Mouse (Mus musculus) heart, postnatal 14 days (tissue): ENCODE measurements around the gene Setd7. TPM values are rescaled to one million over a fixed set of nuclear protein-coding genes. Genes with fewer than 3 reads are reported as not detected.
"Not testable (repeated sequence)": the region's sequence is repeated elsewhere in the genome, so short reads cannot be mapped to it uniquely, and the experiment has no call there.

Experiments
- DNase-seq, 2 experiments: peaks; one replicate each; pipeline ENCODE4 v3.0.0; 2021 to 2022
- intact Hi-C: fragments of 180-260 bp; cut with DNase I; formaldehyde crosslinking; loops from one replicate; pipeline ENCODE4 v1.15.1; 2025
- long read RNA-seq, 2 experiments: library from polyadenylated mRNA; stranded (forward); transcript quantifications; one replicate each; pipeline ENCODE4 v2.0.0; 2021
- total RNA-seq, 2 experiments: library from RNA; stranded (reverse); gene quantifications; 2 replicates each; pipeline ENCODE4 v1.2.3; 2021

Gene Setd7
- total RNA-seq: 10 to 100 TPM; 56.2 to 56.7 TPM
- long read RNA-seq, experiment 1, partial matches to known transcripts: 0 of 15 reads
- long read RNA-seq, experiment 1, other reads (novel, unspliced or antisense): 15 of 15 reads
- long read RNA-seq, experiment 2, full-length matches to known transcripts: 1 of 11 reads
- long read RNA-seq, experiment 2, partial matches to known transcripts: 0 of 11 reads
- long read RNA-seq, experiment 2, other reads (novel, unspliced or antisense): 10 of 11 reads

GRCm38 (mm10) chr3:51560511-51561108 is at the start of gene Setd7:
Gene Setd7 (minus strand): TSS chr3:51560879.
- intact Hi-C loops: no loop called here
- peak; percentile 81 to 86 for DNase-seq

GRCm38 (mm10) chr3:51604489-51604888 is 43.8 kb upstream of the Setd7 start:
- no peak for DNase-seq
- intact Hi-C loops: no loop called here

DNA sequence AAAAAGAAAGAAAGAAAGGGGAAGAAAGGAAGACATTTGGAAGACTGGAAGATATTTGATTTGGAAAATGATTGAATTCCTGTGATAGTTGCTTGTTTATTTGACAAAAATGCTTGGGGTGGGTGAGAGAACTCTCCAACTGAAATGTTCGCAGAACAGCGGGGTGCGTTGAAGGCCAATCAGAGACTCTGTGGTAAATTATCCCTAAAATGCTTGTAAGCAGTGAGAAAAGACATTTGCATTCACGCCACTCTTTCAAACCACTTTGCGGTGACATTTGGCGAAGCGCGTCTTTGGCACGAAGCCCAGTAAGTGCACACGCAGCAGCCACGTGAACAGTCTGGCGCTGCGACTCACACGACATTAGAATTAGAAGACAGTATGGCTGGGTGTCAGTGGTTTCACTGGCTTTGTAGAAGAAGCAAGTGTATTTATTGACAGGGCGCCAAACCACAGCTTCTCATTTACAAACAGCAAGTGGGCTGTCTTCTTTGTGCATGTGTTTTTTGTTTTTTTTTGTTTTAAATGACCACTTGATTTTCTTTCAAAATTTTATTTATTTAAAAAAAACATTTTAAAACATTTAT is 43.1 kb upstream of the Setd7 start:
- intact Hi-C loops: no loop called here
- no peak for DNase-seq

DNA sequence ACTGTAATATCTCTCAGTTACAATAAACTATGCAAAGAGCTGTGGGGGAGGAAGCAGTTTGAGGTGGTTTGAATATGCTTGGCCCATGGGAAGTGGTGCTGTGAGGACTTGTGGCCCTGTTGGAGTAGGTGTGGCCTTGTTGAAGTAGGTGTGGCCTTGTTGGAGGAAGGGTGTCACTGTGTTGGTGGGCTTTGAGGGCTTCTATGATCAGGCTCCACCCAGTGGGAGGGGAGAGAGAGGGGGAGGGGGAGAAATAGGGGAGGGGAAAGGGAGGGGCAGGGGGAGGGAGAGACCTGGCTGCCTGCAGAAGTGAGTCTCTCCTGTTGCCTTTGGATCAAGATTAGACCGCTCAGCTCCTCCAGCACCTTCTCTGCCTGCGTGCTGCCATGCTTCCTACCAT is 40.8 kb upstream of the Setd7 start:
- no peak for DNase-seq
- intact Hi-C loops: no loop called here

- no peak for DNase-seq
- intact Hi-C loops: no loop called here
Measured at GRCm38 (mm10) chr3:51600728-51601127, 40.0 kb upstream of the Setd7 start.

- intact Hi-C loops: no loop called here
- DNase-seq: no peak
Measured at GRCm38 (mm10) chr3:51599057-51599630, 38.5 kb upstream of the Setd7 start.

- DNase-seq: peak; percentile 23 to 50
- intact Hi-C loops: no loop called here
Measured at GRCm38 (mm10) chr3:51596538-51596937, 35.9 kb upstream of the Setd7 start.

- intact Hi-C loops: no loop called here
- DNase-seq: no peak
Measured at GRCm38 (mm10) chr3:51593506-51593905, 32.8 kb upstream of the Setd7 start.

DNA sequence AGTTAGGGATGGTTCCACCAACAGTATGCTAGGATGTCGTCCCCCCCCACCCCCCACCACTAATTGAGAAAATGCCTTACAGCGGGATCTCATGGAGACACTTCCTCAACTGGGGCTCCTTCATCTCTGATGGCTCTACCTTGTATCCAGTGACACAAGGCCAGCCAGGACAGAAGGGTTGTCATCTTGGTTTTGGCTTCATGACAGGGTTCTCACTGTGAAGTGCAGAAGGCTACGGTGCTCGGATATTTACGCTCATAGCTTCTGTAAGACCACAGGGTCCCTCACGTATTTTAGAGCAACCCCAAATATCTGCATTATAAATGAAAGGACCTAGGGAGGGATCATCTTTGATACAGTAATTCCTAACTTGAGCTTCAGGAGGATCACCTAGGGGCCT is 30.9 kb upstream of the Setd7 start:
- DNase-seq: no peak
- intact Hi-C loops: no loop called here

GRCm38 (mm10) chr3:51590207-51590892 is 29.7 kb upstream of the Setd7 start:
- intact Hi-C loops: no loop called here
- no peak for DNase-seq

DNA sequence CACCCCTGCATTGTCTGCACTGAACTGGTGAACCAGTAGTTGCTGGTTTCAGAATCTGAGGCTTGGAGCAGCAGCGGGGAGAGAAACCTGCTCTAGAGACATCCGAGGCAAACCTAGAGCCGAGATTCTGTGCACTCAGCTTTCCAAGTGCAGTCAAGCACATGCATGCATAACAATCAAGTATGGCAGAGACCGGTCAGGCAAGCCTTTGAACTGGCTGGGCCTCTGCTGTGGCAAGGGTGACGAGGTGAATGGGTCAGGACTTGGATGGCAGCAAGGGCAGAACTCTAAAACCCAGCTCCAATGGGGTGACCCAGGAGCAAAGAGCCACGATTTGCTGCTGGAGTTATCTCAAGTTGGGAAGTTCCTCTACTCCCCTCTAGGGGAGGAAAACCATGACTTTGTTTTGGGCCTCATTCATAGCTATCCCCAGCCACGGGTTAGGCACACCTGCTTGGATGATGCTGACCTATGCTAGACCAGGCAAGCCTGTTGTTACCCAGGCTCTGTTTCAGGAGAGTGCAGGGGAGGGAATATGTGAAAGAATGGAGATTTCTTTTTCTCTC is 27.1 kb upstream of the Setd7 start:
- intact Hi-C loops: no loop called here
- DNase-seq: no peak

DNA sequence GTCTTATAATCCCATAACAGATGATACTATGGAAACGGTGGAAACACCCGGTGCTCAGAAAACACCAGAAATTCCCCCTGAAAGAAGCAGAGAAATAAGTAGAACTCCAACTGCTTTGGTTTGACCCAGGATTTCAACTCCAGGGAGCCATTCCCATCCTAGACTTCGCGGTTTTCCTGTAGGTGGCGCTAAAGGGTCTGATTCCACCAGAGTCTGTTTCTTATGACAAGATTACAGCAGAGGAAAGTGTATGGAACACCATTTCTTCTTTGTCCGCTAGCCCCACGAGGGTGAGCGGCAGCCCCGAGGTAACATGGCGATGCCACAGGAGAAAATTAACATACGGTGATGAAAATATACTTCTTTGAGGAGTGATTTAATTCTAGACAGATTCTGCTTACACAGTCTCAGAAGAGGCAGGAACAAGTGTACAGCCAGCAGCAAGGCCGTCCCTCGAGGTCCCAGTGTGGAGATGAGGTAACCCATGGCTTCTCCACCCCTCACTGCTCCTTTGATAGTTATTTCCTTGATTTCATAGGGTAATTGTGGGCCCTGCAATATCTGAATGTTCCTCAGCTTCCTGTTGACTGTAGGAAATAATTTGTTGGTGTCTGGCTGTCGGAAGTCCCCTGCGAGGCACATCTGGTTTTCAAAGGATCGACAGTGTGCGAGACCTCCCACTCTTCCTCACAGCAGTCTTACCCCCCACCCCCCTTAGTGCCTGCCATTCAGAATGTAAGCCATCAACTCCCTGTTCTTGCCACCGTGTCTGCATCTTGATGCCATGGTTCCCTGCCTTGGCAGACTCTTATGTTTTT is 23.1 kb upstream of the Setd7 start:
- DNase-seq: peak; percentile 81 to 89
- intact Hi-C loops: loop anchor here (1.0 to 5.0 kb wide), 3 partner anchors 65 to 659 kb away; no protein-coding TSS in a partner anchor

DNA sequence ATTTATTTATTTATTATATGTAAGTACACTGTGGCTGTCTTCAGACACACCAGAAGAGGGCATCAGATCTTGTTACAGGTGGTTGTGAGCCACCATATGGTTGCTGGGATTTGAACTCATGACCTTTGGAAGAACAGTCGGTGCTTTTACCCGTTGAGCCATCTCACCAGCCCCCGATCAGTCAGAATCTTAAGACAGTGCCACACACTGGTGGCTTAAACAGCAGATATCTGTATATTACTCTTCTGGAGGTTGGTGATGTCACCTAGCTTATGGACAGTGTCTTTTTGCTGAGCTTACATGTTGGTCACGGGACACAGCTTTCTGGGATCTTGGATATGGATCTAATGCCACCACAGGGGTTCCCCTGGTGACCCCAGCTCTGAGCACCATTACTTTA is 18.6 kb upstream of the Setd7 start:
- DNase-seq, intact Hi-C loops: not testable (repeated sequence)

DNA sequence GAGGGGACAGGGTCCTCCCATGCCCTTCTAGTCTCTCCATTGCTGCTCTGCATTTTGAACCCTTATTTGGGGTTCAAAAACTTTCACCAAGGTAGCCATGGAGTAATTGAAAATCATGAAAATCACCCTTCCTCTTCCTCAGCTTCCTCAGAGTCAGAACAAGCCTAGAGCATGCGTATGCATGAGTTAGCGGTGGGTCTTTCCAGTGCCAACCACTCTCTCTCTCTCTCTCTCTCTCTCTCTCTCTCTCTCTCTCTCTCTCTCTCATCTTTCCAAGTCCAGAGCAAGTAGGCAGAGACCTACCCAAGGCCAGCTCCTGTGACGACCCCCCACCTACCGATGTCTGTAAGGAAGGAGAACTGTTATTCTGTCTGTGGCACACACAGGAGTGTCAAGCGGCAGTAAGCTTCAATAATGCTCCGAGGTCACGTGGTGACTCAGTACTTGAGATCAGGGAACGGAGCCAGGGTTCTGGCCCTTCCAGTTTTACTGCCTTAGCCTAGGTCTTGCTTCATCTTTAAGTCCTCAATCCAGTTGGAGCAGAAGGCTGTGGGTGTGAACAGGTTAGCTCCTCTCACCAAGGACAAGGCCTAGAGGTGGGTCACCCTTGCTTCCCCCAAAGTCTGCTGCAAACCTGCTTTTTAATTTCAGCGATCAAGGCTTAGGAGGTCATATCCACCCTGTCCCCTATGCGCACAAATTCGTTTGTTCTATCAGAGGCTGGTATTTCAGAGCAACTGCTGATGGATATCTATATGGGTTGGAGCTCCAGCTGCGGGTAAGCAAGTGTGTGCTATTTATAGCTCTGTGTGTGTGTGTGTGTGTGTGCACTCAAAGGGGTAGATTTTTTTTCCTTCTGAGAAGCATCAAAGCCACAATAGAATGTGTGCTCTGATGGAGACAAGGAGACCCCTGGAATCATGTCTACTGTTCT is 17.4 kb upstream of the Setd7 start:
- peak; percentile 39 to 66 for DNase-seq
- intact Hi-C loops: no loop called here

DNA sequence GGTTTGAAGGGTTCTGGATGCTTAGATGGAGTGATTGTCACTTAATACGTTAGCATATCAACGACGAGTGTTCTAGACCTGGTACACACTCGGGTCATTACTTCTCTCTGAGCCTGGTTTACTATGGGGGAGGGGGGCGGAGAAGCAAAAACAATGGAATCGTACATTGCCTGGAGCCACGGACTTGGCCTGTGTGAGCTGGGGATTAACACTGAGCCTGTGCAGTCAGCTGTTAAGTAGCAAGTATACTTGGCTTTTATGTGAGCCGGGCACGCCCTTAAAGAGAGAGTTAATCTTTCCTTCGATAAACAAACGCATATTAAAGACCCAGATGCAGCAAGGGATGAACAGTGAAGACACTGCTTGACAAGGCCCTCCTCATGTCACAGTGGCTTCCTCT is 16.7 kb upstream of the Setd7 start:
- DNase-seq: no peak
- intact Hi-C loops: no loop called here

- DNase-seq: no peak
- intact Hi-C loops: no loop called here
Measured at GRCm38 (mm10) chr3:51573915-51574314, 13.2 kb upstream of the Setd7 start.

GRCm38 (mm10) chr3:51570200-51570599 is 9.5 kb upstream of the Setd7 start:
- no peak for DNase-seq
- intact Hi-C loops: no loop called here

- intact Hi-C loops: no loop called here
- DNase-seq: no peak
Measured at GRCm38 (mm10) chr3:51561993-51562385, 1.3 kb upstream of the Setd7 start.
